Mouse (Mus musculus): ENCODE results near the gene Kcnj4. TPM values are rescaled to one million over a fixed set of nuclear protein-coding genes. Genes with fewer than 3 reads are reported as not detected.
A peak's percentile ranks its signal among the peaks of the same experiment; 100 is the strongest.

The Kcnj4 gene
- polyA plus RNA-seq, 1 experiment from 2014 or later, result not detected

DNA sequence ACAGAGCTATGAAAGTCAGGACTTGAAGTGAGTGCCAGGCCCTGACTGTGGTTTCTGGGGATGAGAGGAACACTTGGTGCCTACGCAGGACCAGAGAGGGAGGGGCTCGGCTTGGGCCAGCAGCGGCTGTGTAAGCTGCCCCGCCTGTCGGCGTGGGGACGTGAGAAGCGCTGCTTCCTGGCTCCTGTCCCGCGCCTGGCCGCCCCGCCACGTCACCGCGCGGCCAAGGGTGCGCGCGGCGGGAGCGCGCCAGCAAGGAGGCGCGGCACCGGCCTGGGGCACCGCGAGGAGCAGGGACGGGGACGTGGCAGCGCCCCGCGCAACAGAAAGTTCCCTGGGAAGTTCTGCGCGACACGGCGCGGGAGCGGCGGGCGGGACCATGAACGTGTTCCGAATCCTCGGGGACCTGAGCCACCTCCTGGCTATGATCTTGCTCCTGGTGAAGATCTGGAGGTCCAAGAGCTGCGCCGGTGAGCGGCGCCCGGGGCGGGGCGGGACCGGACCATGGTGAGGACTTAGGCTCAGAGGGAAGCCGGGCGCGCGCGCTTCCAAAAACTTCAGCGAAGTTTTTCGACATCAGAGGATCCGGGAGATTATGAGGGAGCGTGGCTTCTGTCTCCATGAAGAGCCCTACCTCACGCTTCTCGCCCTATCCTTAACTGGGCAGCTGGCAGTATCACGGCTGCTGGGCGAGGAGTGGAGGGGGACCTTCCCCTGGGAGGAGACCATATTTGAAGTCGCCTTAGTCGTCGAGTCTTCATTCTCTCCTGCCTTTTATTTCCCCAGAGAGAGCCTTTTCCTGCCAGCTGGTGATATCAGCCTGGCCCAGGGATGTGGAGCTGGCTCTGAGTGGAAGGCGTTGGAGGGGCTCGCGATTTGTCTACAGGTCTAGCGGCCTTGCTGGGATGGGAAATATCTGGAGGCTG, 11.4 kb upstream of the Kcnj4 start, which contains the start of gene Kdelr3:
TSS of gene Kdelr3 (plus strand) at position 241 of the 926 bp plus-strand sequence.
- TF ChIP-seq CTCF (IDR thresholded peaks at IDR 0.05; ENCODE audit: low read depth), result peak; percentile 39
- ATAC-seq, result peak; percentile 80
- Histone ChIP-seq H3K27me3 (replicated peaks; ENCODE audit: control insufficient read depth, insufficient read depth, low read length) (peaks cover 42% of the 10 kb centered on the region), H3K9ac (ENCODE audit: low read depth, low read length) (peak within 1 kb of the TSS; percentile 74), H3K4me3 (ENCODE audit: low read depth, low read length) (peak within 1 kb of the TSS; percentile 62), H3K4me1 (replicated peaks; ENCODE audit: control insufficient read depth, insufficient read depth, low read length) (peaks cover 3% of the 10 kb centered on the region; the same call in 1 of the 2 replicates), H3K36me3 (ENCODE audit: control insufficient read depth, insufficient read depth) (no peaks in the 10 kb centered on the region), H3K4me2 (replicated peaks; ENCODE audit: low read depth) (peak within 1 kb of the TSS; percentile 86), H3K27ac (ENCODE audit: low read depth, low read length) (peak within 1 kb of the TSS; percentile 46), H3K9me3 (ENCODE audit: control insufficient read depth) (no peaks in the 10 kb centered on the region)
- 1% methylated on average over 71 of the region's 71 CpGs for WGBS

DNA sequence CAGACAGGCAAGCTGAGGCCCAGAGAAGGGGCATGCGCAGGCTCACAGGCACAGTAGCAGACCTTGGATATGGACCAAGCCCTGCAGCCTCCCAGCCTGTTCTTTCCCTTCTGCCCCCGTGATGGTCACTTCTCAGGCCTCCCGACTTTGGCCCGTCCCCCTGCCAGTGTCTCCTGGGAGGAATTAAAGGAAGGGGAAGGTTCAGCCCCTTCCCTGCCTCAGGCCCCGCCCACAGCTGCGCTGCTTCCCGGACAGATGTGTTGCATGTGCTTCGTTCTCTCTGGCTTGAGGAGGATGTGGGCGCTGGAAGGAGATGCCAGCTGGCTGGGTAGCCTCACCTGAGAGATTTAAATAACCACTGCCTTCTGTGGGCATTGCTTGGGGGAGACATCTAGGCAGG, 8.9 kb upstream of the Kcnj4 start:
- 14% methylated on average over 9 of the region's 9 CpGs for WGBS
- H3K4me2 ChIP-seq (replicated peaks; ENCODE audit: low read depth), result no peak overlapping the region
- H3K9ac ChIP-seq (ENCODE audit: low read depth, low read length), result no peak overlapping the region
- ATAC-seq, result no peak
- H3K4me1 ChIP-seq (replicated peaks; ENCODE audit: control insufficient read depth, insufficient read depth, low read length), result peaks cover 3% of the 10 kb centered on the region; the same call in 1 of the 2 replicates
- H3K27me3 ChIP-seq (replicated peaks; ENCODE audit: control insufficient read depth, insufficient read depth, low read length), result peaks cover 60% of the 10 kb centered on the region
- H3K4me3 ChIP-seq (ENCODE audit: low read depth, low read length), result no peak overlapping the region
- H3K36me3 ChIP-seq (ENCODE audit: control insufficient read depth, insufficient read depth), result no peaks in the 10 kb centered on the region
- H3K27ac ChIP-seq (ENCODE audit: low read depth, low read length), result no peak overlapping the region
- no peaks in the 10 kb centered on the region for H3K9me3 ChIP-seq (ENCODE audit: control insufficient read depth)
- no peak for TF ChIP-seq CTCF (IDR thresholded peaks at IDR 0.05; ENCODE audit: low read depth)

GRCm38 (mm10) chr15:79511553-79512320, 6.7 kb upstream of the Kcnj4 start:
- no peak for TF ChIP-seq CTCF (IDR thresholded peaks at IDR 0.05; ENCODE audit: low read depth)
- Histone ChIP-seq H3K27ac (ENCODE audit: low read depth, low read length) (no peak overlapping the region), H3K4me1 (replicated peaks; ENCODE audit: control insufficient read depth, insufficient read depth, low read length) (no peaks in the 10 kb centered on the region; the same call in 1 of the 2 replicates), H3K4me2 (replicated peaks; ENCODE audit: low read depth) (peak overlapping the region; percentile 74), H3K27me3 (replicated peaks; ENCODE audit: control insufficient read depth, insufficient read depth, low read length) (peaks cover 72% of the 10 kb centered on the region), H3K36me3 (ENCODE audit: control insufficient read depth, insufficient read depth) (no peaks in the 10 kb centered on the region), H3K4me3 (ENCODE audit: low read depth, low read length) (peak overlapping the region; percentile 31), H3K9ac (ENCODE audit: low read depth, low read length) (no peak overlapping the region), H3K9me3 (ENCODE audit: control insufficient read depth) (no peaks in the 10 kb centered on the region)
- WGBS, result 5% methylated on average over 61 of the region's 61 CpGs
- peak; percentile 56; the same call in 1 of the 2 replicates for ATAC-seq

DNA sequence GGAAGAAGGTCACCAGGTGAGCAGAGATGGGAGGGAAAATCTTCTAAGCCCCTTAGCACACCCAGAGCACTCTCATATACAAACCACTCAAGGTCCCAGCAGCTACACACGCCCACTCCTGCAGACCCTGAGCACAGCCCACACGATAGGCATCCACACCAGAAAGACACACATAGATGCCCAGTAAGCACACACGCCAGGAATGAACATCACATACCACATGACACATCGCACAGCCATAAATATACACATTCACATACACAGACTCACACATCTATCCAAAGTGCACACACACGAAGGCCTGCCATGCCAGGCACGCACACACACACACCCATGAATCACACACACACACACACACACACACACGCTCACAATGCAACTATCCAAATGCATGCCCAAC, 5.4 kb upstream of the Kcnj4 start:
- no peak for ATAC-seq
- Histone ChIP-seq H3K9me3 (ENCODE audit: control insufficient read depth) (no peaks in the 10 kb centered on the region), H3K4me1 (replicated peaks; ENCODE audit: control insufficient read depth, insufficient read depth, low read length) (no peaks in the 10 kb centered on the region), H3K4me2 (replicated peaks; ENCODE audit: low read depth) (no peak overlapping the region), H3K27ac (ENCODE audit: low read depth, low read length) (no peak overlapping the region), H3K9ac (ENCODE audit: low read depth, low read length) (no peak overlapping the region), H3K36me3 (ENCODE audit: control insufficient read depth, insufficient read depth) (no peaks in the 10 kb centered on the region), H3K4me3 (ENCODE audit: low read depth, low read length) (no peak overlapping the region), H3K27me3 (replicated peaks; ENCODE audit: control insufficient read depth, insufficient read depth, low read length) (peaks cover 82% of the 10 kb centered on the region)
- TF ChIP-seq CTCF (IDR thresholded peaks at IDR 0.05; ENCODE audit: low read depth), result no peak
- 77% methylated on average over 7 of the region's 7 CpGs for WGBS

DNA sequence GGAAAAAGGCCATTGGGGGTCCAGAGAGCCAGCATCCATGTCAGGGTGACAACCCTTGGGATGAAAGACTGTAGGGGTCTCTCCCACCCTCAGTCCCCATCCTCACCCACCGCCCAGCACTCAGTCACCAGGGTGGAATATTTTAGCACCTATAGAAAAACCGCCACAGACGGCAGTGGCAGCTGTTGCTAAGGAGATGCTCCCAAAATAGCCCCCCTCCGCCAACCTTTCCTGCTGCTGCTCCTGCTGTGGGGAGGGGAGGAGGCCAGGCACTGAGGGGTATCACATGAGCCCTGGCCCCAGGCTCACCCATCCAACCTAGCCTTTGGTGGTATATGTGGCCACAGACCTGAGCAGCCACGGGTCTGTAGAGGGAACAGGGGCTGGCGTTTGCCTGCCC, 5.0 kb upstream of the Kcnj4 start:
- no peak for TF ChIP-seq CTCF (IDR thresholded peaks at IDR 0.05; ENCODE audit: low read depth)
- Histone ChIP-seq H3K4me2 (replicated peaks; ENCODE audit: low read depth) (no peak overlapping the region), H3K9me3 (ENCODE audit: control insufficient read depth) (no peaks in the 10 kb centered on the region), H3K4me3 (ENCODE audit: low read depth, low read length) (no peak overlapping the region), H3K4me1 (replicated peaks; ENCODE audit: control insufficient read depth, insufficient read depth, low read length) (no peaks in the 10 kb centered on the region), H3K9ac (ENCODE audit: low read depth, low read length) (no peak overlapping the region), H3K27ac (ENCODE audit: low read depth, low read length) (no peak overlapping the region), H3K36me3 (ENCODE audit: control insufficient read depth, insufficient read depth) (no peaks in the 10 kb centered on the region), H3K27me3 (replicated peaks; ENCODE audit: control insufficient read depth, insufficient read depth, low read length) (peaks cover 82% of the 10 kb centered on the region)
- 38% methylated on average over 6 of the region's 6 CpGs for WGBS
- ATAC-seq, result no peak

Data from intestine, postnatal 0 days (tissue).